Mouse (Mus musculus) heart, embryonic 16.5 days (tissue): Measurements from ENCODE around the gene Kcnq1. TPM values are rescaled to one million over a fixed set of nuclear protein-coding genes. Genes with fewer than 3 reads are reported as not detected.
A peak's percentile ranks its signal among the peaks of the same experiment; 100 is the strongest.

Experiments used
- ATAC-seq: fragments of 200-750 bp; cut with Nextera tagmentation; replicated peaks from 2 replicates; pipeline ENCODE4 v1.8.0; 2017; ENCODE audit warnings: moderate number of reproducible peaks; ENCODE audit not compliant: insufficient read depth, low FRiP score; ENCODE audit errors: extremely low read depth
- H3K27ac ChIP-seq: fragments of 300-500 bp; sonication (generic); 2 replicates; pipeline ENCODE4 v1.5.1; 2014; ENCODE audit warnings: mild to moderate bottlenecking, low read length, control low read depth, moderate library complexity
- H3K27me3 ChIP-seq: fragments of 300-500 bp; sonication (generic); 2 replicates; pipeline ENCODE4 v1.6.1; 2014; ENCODE audit warnings: low read length, mixed read lengths; ENCODE audit not compliant: control insufficient read depth, insufficient read depth
- H3K36me3 ChIP-seq: fragments of 300-500 bp; sonication (generic); 2 replicates; pipeline ENCODE4 v1.6.1; 2014; ENCODE audit not compliant: control insufficient read depth, insufficient read depth
- H3K4me1 ChIP-seq: fragments of 300-500 bp; sonication (generic); 2 replicates; pipeline ENCODE4 v1.6.1; 2014; ENCODE audit warnings: low read length, mixed read lengths; ENCODE audit not compliant: control insufficient read depth, insufficient read depth
- H3K4me2 ChIP-seq: fragments of 300-500 bp; sonication (generic); 2 replicates; pipeline ENCODE4 v1.6.1; 2014; ENCODE audit warnings: low read depth, mild to moderate bottlenecking, control low read depth, low read length
- H3K4me3 ChIP-seq: fragments of 300-500 bp; sonication (generic); 2 replicates; pipeline ENCODE4 v1.5.1; 2014; ENCODE audit warnings: mild to moderate bottlenecking, control low read depth, low read length
- H3K9ac ChIP-seq: fragments of 300-500 bp; sonication (generic); 2 replicates; pipeline ENCODE4 v1.6.1; 2014; ENCODE audit warnings: low read length, control low read depth
- H3K9me3 ChIP-seq: fragments of 300-500 bp; sonication (generic); replicated peaks from 2 replicates; pipeline ENCODE4 v1.6.1; 2016; ENCODE audit warnings: low read length; ENCODE audit not compliant: control insufficient read depth
- WGBS: fragments of 180-500 bp; shearing (Covaris S2); extraction: QIAGEN DNeasy Blood & Tissue Kit; methylation state at CpG from one replicate; pipeline ENCODE4 v1.1.7; 2014; 5-methylcytosine and 5-hydroxymethylcytosine counted together
- polyA plus RNA-seq: library from polyadenylated mRNA; unstranded; fragments of >200 nt; fragmentation: Nextera tagmentation; extraction: Ambion mirVana; gene quantifications from 2 replicates; pipeline ENCODE4 v1.2.1, GENCODE M21; 2015

Gene Kcnq1
- polyA plus RNA-seq, 1 experiment from 2014 or later = 34.9 TPM

DNA sequence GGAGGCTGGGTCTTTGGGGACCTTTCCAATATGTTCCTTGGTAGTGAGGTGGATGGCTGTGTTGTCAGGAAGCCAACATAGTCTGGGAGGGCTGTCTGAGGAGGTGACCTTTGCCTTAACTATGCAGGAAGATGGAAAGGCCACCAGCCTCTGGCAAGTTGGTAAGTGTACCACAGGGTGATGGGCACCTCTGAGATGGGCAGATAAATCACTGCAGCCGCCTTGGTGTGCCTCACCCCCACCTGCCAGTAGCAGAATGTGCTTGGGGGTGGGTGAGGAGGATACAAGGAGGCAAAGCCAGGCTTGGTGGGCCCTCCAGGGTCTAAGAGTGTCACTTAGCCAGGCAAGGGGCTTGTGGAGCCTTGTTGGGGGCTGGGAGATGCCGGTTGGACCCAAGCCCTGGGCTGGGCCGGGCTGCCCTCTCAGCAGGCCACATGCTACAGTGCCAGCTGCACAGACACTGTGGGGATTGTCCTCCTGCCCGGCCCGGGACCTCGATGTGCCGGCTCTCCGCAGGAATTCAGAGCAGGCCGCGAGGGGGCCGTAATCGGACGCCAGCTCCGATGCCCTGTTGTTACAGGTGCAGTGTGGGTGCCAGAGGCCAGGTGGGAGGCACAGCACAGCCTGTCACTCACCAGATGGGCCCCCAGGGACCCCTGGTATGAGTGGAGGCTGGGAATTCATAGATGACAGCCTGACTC, 223.1 kb downstream of the Kcnq1 start:
- H3K27ac ChIP-seq = no peak overlapping the region
- no peak for ATAC-seq
- 89% methylated on average over 14 of the region's 14 CpGs for WGBS

DNA sequence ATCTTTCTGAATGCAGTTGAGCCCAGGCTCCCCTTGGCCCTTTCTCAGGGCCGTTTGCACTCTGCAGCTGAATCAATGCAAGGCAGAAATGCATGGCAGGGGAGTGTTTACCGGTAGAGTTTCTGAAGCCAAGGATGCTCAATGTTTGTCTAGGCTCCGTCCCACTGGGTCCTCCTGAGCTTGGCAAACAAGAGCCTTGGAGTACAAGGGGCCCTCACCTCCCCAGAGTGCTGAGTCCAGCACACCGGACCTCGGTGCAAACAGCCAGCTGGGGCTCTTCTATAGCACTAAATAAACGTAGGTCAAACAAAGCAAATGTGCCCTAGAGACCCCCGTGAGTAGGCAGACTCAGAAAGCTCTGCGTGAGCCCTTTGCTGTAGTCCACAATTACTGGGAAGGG, 226.9 kb downstream of the Kcnq1 start:
- 65% methylated on average over 8 of the region's 8 CpGs for WGBS
- no peak for ATAC-seq
- Histone ChIP-seq H3K4me3 (no peak overlapping the region), H3K4me1 (peaks cover 4% of the 10 kb centered on the region; the same call in 1 of the 2 replicates), H3K9me3 (peaks cover 4% of the 10 kb centered on the region), H3K27ac (no peak overlapping the region), H3K9ac (no peak overlapping the region), H3K27me3 (no peaks in the 10 kb centered on the region), H3K4me2 (no peak overlapping the region), H3K36me3 (no peaks in the 10 kb centered on the region)

More for the DNA sequence above, 223.1 kb downstream of the Kcnq1 start:
- no peaks in the 10 kb centered on the region for H3K36me3 ChIP-seq
- peaks cover 4% of the 10 kb centered on the region; the same call in 1 of the 2 replicates for H3K4me1 ChIP-seq
- no peak overlapping the region for H3K4me3 ChIP-seq
- no peaks in the 10 kb centered on the region for H3K27me3 ChIP-seq
- no peaks in the 10 kb centered on the region for H3K9me3 ChIP-seq
- no peak overlapping the region for H3K9ac ChIP-seq
- no peak overlapping the region for H3K4me2 ChIP-seq

DNA sequence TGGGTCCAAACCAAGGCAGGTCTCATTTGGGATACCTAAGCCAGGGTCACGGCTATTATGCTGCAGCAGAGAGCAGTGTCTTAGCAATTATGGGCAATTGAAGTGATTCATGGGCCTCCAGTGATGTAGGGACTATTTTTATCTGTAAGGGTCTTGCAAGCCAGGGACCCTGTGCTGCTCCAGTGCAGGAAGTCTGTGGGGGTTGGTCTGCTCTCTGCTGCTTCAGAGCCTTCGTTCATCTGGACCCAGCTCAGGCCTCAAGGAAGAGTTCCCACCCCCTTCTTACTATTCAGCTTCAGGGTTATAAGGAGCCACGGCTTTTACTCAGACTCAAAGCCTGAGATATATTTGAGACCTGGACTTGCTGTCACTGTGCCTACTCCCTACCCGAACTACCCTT, 227.4 kb downstream of the Kcnq1 start:
- 43% methylated on average over 4 of the region's 4 CpGs for WGBS
- no peaks in the 10 kb centered on the region for H3K27me3 ChIP-seq
- peaks cover 4% of the 10 kb centered on the region; the same call in 1 of the 2 replicates for H3K4me1 ChIP-seq
- no peak for ATAC-seq
- H3K27ac ChIP-seq = no peak overlapping the region
- H3K4me3 ChIP-seq = no peak overlapping the region
- H3K9ac ChIP-seq = no peak overlapping the region
- H3K36me3 ChIP-seq = no peaks in the 10 kb centered on the region
- peaks cover 4% of the 10 kb centered on the region for H3K9me3 ChIP-seq
- no peak overlapping the region for H3K4me2 ChIP-seq

GRCm38 (mm10) chr7:143338690-143339089, 232.5 kb downstream of the Kcnq1 start:
- ATAC-seq = no peak
- Histone ChIP-seq H3K4me2 (no peak overlapping the region), H3K27me3 (no peaks in the 10 kb centered on the region), H3K9ac (no peak overlapping the region), H3K4me1 (peaks cover 8% of the 10 kb centered on the region), H3K27ac (no peak overlapping the region), H3K9me3 (peaks cover 4% of the 10 kb centered on the region), H3K4me3 (no peak overlapping the region), H3K36me3 (no peaks in the 10 kb centered on the region)
- 85% methylated on average over 4 of the region's 4 CpGs for WGBS

DNA sequence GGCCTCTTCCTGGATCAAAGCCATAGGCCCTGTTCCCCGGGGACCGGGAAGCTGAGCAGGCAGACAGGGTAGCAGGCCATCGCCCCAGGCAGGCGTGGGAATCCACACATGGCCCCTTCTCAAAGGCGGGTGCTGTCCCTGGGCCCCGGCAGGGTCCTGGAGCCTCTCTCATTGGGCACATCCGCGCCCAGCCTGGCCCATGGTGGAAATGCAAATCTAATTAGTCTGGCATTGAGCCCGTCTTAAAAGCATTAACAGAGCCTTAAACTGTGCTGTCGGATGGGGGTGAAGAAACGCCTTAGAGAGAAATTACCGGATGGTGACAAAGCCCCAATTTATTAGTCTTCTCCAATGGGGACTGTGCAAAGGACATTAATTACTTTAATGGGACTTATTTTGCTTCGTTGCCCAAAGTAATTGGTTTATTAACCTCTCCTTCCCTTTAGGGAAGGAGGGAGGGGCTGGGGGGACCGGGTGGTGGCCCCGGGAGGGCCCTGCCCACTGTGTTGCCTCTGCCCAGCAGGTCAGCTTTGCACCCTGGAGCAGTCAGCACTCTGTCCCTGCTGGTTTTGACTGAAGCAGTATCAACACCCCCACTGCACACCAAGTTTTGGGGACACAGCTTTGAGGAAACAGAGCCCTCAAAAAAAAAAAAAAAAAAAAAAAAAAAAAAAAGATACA, 234.6 kb downstream of the Kcnq1 start:
- Histone ChIP-seq H3K36me3 (no peaks in the 10 kb centered on the region), H3K27ac (no peak overlapping the region), H3K4me2 (no peak overlapping the region), H3K27me3 (no peaks in the 10 kb centered on the region), H3K9me3 (peaks cover 4% of the 10 kb centered on the region), H3K4me3 (no peak overlapping the region), H3K4me1 (peaks cover 13% of the 10 kb centered on the region), H3K9ac (no peak overlapping the region)
- no peak for ATAC-seq
- WGBS = 78% methylated on average over 15 of the region's 15 CpGs

GRCm38 (mm10) chr7:143341301-143341980, 235.3 kb downstream of the Kcnq1 start:
- 53% methylated on average over 3 of the region's 3 CpGs for whole genome bisulfite sequencing
- peak; percentile 64 for ATAC-seq
- Histone ChIP-seq H3K4me1 (peaks cover 13% of the 10 kb centered on the region), H3K27ac (peak overlapping the region; percentile 21; the same call in 1 of the 2 replicates), H3K9ac (no peak overlapping the region), H3K27me3 (no peaks in the 10 kb centered on the region), H3K36me3 (no peaks in the 10 kb centered on the region), H3K4me2 (no peak overlapping the region), H3K4me3 (no peak overlapping the region), H3K9me3 (peaks cover 4% of the 10 kb centered on the region)

GRCm38 (mm10) chr7:143343781-143344306, 237.7 kb downstream of the Kcnq1 start:
- Histone ChIP-seq H3K4me2 (no peak overlapping the region), H3K9ac (peak overlapping the region; percentile 30; the same call in 1 of the 2 replicates), H3K4me3 (no peak overlapping the region), H3K27me3 (no peaks in the 10 kb centered on the region), H3K9me3 (no peaks in the 10 kb centered on the region), H3K27ac (no peak overlapping the region), H3K4me1 (peaks cover 19% of the 10 kb centered on the region), H3K36me3 (no peaks in the 10 kb centered on the region)
- whole genome bisulfite sequencing = 32% methylated on average over 12 of the region's 12 CpGs
- ATAC-seq = no peak

- Histone ChIP-seq H3K27me3 (no peaks in the 10 kb centered on the region; the same call in 1 of the 2 replicates), H3K4me3 (no peak overlapping the region), H3K4me2 (no peak overlapping the region), H3K9ac (no peak overlapping the region), H3K36me3 (no peaks in the 10 kb centered on the region), H3K27ac (peak overlapping the region; percentile 61; the same call in 1 of the 2 replicates), H3K4me1 (peaks cover 24% of the 10 kb centered on the region), H3K9me3 (no peaks in the 10 kb centered on the region)
- ATAC-seq = no peak
- 26% methylated on average over 7 of the region's 7 CpGs for WGBS
These were observed 243.1 kb downstream of the Kcnq1 start for GRCm38 (mm10) chr7:143349287-143349686.
